Mouse (Mus musculus): ENCODE data around the gene Gga3. TPM values are rescaled to one million over a fixed set of nuclear protein-coding genes. Genes with fewer than 3 reads are reported as not detected.

Gene Gga3
- total and polyA plus RNA-seq, 3 experiments, result 7.7 to 39.8 (median 18.7) TPM

GRCm38 (mm10) chr11:115628465-115629101, 24.7 kb upstream of the Gga3 start:
- H3K4me1 ChIP-seq (ENCODE audit: control insufficient read depth in 1 of 2, insufficient read depth in 2 of 2), result peaks cover 31 to 54% of the 10 kb centered on the region in 2 experiments
- in situ Hi-C loops (cut with MboI; ENCODE audit: low pct_ligation_motif_present, low pct_unique_long_range_greater_than_20kb, low sequenced_read_pairs), result loop anchor here (25.0 kb wide), 1 partner anchor 784 kb away; the partner anchor contains the start of gene Rnf157

GRCm38 (mm10) chr11:115627705-115628464, 24.0 kb upstream of the Gga3 start, which contains the start of gene Slc25a19:
Gene Slc25a19 (minus strand): TSS chr11:115628295.
- H3K4me3 ChIP-seq (replicated peaks in 1 of 3; ENCODE audit: low read depth in 2 of 3, low read length in 2 of 3, poor library complexity in 1 of 3), result peak within 1 kb of the TSS; percentile 78 to 97 (median 80)
- DNase-seq (ENCODE audit: extremely low read depth), result peak; percentile 100
- H3K4me2 ChIP-seq (ENCODE audit: insufficient read depth, low read depth, poor library complexity, severe bottlenecking), result peak within 1 kb of the TSS; percentile 87
- dilution Hi-C loops (cut with MboI; ENCODE audit: extremely low pct_ligation_motif_present, extremely low pct_unique_long_range_greater_than_20kb, low sequenced_read_pairs), result no loop called here
- H3K27ac ChIP-seq (ENCODE audit: insufficient read depth, low read depth), result peak within 1 kb of the TSS; percentile 65
- in situ Hi-C loops (cut with MboI; ENCODE audit: low pct_ligation_motif_present, low pct_unique_long_range_greater_than_20kb, low sequenced_read_pairs), result loop anchor here (25.0 kb wide), 1 partner anchor 784 kb away; the partner anchor contains the start of gene Rnf157
- peaks cover 24 to 33% of the 10 kb centered on the region in 2 experiments for H3K36me3 ChIP-seq (replicated peaks in 1 of 2; ENCODE audit: control insufficient read depth in 1 of 2, insufficient read depth in 1 of 2, low read length in 1 of 2)
- peak within 1 kb of the TSS; percentile 92 for H3K9ac ChIP-seq (ENCODE audit: insufficient read depth, low read depth)
- peaks cover 31 to 55% of the 10 kb centered on the region in 2 experiments for H3K4me1 ChIP-seq (ENCODE audit: control insufficient read depth in 1 of 2, insufficient read depth in 2 of 2)
- peaks cover 50% of the 10 kb centered on the region for H3K79me2 ChIP-seq (replicated peaks; ENCODE audit: control insufficient read depth, extremely low read depth, insufficient read depth, poor library complexity, severe bottlenecking)
- H3K27me3 ChIP-seq (replicated peaks), result no peaks in the 10 kb centered on the region
- H3K9me3 ChIP-seq (replicated peaks; ENCODE audit: low read length), result no peaks in the 10 kb centered on the region
- TF ChIP-seq ZC3H11A (IDR thresholded peaks at IDR 0.05; ENCODE audit: low read depth, low read length) (no peak), HCFC1 (IDR thresholded peaks at IDR 0.05; ENCODE audit: low read depth, low read length) (peak; percentile 100), ZNF384 (IDR thresholded peaks at IDR 0.05; ENCODE audit: low read depth, low read length) (peak; percentile 52), ETS1 (conservative IDR thresholded peaks at IDR 0.05; ENCODE audit: low read depth, low read length) (peak; percentile 47; the same call in 1 of the 2 replicates), USF2 (conservative IDR thresholded peaks at IDR 0.05; ENCODE audit: low read depth, low read length) (no peak), SIN3A (IDR thresholded peaks at IDR 0.05; ENCODE audit: low read length) (peak; percentile 97), JUND (conservative IDR thresholded peaks at IDR 0.05; ENCODE audit: low read depth, low read length) (0 out of 2 replicates have a peak, but pooled peaks have one; percentile 46), ZKSCAN1 (IDR thresholded peaks at IDR 0.05; ENCODE audit: borderline replicate concordance, low read depth, low read length) (no peak), TCF12 (IDR thresholded peaks at IDR 0.05; ENCODE audit: low read depth, low read length) (peak; percentile 85), MXI1 (IDR thresholded peaks at IDR 0.05; ENCODE audit: low read depth, low read length) (peak; percentile 95), CHD2 (IDR thresholded peaks at IDR 0.05; ENCODE audit: low read length) (peak; percentile 96), MAFK (IDR thresholded peaks at IDR 0.05; ENCODE audit: insufficient replicate concordance, low read length) (no peak), IRF4 (IDR thresholded peaks at IDR 0.05; ENCODE audit: low read depth, low read length) (peak; percentile 81), E2F4 (IDR thresholded peaks at IDR 0.05; ENCODE audit: insufficient replicate concordance, low read depth, low read length) (peak; percentile 91; the same call in 1 of the 2 replicates), BHLHE40 (IDR thresholded peaks at IDR 0.05; ENCODE audit: low read depth, low read length) (peak; percentile 69), ELF1 (IDR thresholded peaks at IDR 0.05; ENCODE audit: low read depth, low read length) (peak; percentile 97), ZMIZ1 (IDR thresholded peaks at IDR 0.05; ENCODE audit: low read depth, low read length) (peak; percentile 98), POLR2AphosphoS2 (IDR thresholded peaks at IDR 0.05; ENCODE audit: low read depth, low read length) (peak; percentile 92), KAT2A (IDR thresholded peaks at IDR 0.05; ENCODE audit: insufficient replicate concordance, low read length) (peak; percentile 100), USF1 (IDR thresholded peaks at IDR 0.05; ENCODE audit: low read depth, low read length) (peak; percentile 27; the same call in 1 of the 2 replicates), RCOR1 (conservative IDR thresholded peaks at IDR 0.05; ENCODE audit: low read depth, low read length) (0 out of 2 replicates have a peak, but pooled peaks have one; percentile 55), MAZ (IDR thresholded peaks at IDR 0.05; ENCODE audit: low read depth, low read length) (peak; percentile 78), TBP (conservative IDR thresholded peaks at IDR 0.05; ENCODE audit: low read depth, low read length) (peak; percentile 96), SMC3 (IDR thresholded peaks at IDR 0.05; ENCODE audit: low read depth, low read length) (no peak), UBTF (IDR thresholded peaks at IDR 0.05; ENCODE audit: low read depth, low read length) (0 out of 2 replicates have a peak, but pooled peaks have one; percentile 33), POLR2A (IDR thresholded peaks at IDR 0.05; ENCODE audit: low read depth, low read length) (peak; percentile 99)

More at GRCm38 (mm10) chr11:115628465-115629101, 24.7 kb upstream of the Gga3 start:
- peak overlapping the region; percentile 58 for H3K4me2 ChIP-seq (ENCODE audit: insufficient read depth, low read depth, poor library complexity, severe bottlenecking)
- peaks cover 43% of the 10 kb centered on the region for H3K79me2 ChIP-seq (replicated peaks; ENCODE audit: control insufficient read depth, extremely low read depth, insufficient read depth, poor library complexity, severe bottlenecking)
- dilution Hi-C loops (cut with MboI; ENCODE audit: extremely low pct_ligation_motif_present, extremely low pct_unique_long_range_greater_than_20kb, low sequenced_read_pairs), result no loop called here
- H3K9me3 ChIP-seq (replicated peaks; ENCODE audit: low read length), result no peaks in the 10 kb centered on the region
- H3K27me3 ChIP-seq (replicated peaks), result no peaks in the 10 kb centered on the region
- H3K9ac ChIP-seq (ENCODE audit: insufficient read depth, low read depth), result peak overlapping the region; percentile 63
- H3K36me3 ChIP-seq (replicated peaks in 1 of 2; ENCODE audit: control insufficient read depth in 1 of 2, insufficient read depth in 1 of 2, low read length in 1 of 2), result peaks cover 17 to 26% of the 10 kb centered on the region in 2 experiments
- peak overlapping the region; percentile 65 for H3K27ac ChIP-seq (ENCODE audit: insufficient read depth, low read depth)
- no peak for DNase-seq (ENCODE audit: extremely low read depth)
- TF ChIP-seq SIN3A (IDR thresholded peaks at IDR 0.05; ENCODE audit: low read length), result no peak
- TF ChIP-seq POLR2A (IDR thresholded peaks at IDR 0.05; ENCODE audit: low read depth, low read length), result no peak
- TF ChIP-seq POLR2AphosphoS2 (IDR thresholded peaks at IDR 0.05; ENCODE audit: low read depth, low read length), result no peak
- TF ChIP-seq ZMIZ1 (IDR thresholded peaks at IDR 0.05; ENCODE audit: low read depth, low read length), result no peak
- no peak for TF ChIP-seq IRF4 (IDR thresholded peaks at IDR 0.05; ENCODE audit: low read depth, low read length)
- TF ChIP-seq ZKSCAN1 (IDR thresholded peaks at IDR 0.05; ENCODE audit: borderline replicate concordance, low read depth, low read length), result no peak
- no peak for TF ChIP-seq BHLHE40 (IDR thresholded peaks at IDR 0.05; ENCODE audit: low read depth, low read length)
- no peak for TF ChIP-seq EP300 (IDR thresholded peaks at IDR 0.05; ENCODE audit: low read length)
- TF ChIP-seq JUN (IDR thresholded peaks at IDR 0.05; ENCODE audit: insufficient read depth, low read depth, low read length), result no peak
- peak overlapping the region; percentile 40 to 78 (median 58) for H3K4me3 ChIP-seq (replicated peaks in 1 of 3; ENCODE audit: low read depth in 2 of 3, low read length in 2 of 3, poor library complexity in 1 of 3)
